Mouse (Mus musculus) spleen, adult 12 weeks (tissue): ENCODE measurements around the gene Gmip.

Experiments used
- DNase-seq: peaks from one replicate; pipeline ENCODE4 v3.0.0; 2022; ENCODE audit warnings: low spot score

Gene Gmip

DNA sequence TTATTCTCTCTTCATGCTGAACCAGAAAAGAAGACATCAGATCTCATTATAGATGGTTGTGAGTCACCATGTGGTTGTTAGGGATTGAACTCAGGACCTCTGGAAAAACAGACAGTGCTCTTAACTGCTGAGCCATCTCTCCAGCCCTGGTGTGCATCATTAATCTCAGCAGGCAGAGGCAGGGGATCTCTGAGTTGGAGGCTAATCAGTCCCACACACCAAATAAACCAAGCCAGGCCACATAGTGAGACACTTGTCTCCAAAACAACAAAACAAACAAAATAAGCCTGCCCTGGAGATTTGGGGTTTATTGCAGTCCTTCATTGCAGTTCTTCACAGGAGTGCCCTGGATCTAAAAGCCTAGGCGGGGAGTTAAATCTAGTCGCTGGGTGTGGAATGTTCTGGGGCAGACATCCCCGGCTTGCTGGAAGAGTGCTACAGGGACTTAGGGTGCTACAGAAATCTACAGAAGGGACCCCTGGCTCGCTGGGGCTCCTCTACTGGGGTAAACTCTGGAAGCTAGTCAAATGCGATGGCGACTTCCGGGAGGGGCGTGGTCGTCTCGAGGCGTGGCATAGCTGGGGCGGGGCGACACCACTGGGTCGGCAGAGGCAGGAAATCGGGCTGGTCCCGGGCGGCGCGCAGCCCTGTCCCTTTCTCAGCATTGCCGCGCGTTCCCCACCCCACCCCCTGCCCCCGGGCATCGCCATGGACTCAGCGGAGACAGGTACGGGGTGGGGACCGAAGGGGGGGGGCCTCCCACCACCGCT lies at the start of gene Gmip:
TSS of gene Gmip (plus strand) at position 586 of the 770 bp plus-strand sequence.
- DNase-seq = peak; percentile 80

DNA sequence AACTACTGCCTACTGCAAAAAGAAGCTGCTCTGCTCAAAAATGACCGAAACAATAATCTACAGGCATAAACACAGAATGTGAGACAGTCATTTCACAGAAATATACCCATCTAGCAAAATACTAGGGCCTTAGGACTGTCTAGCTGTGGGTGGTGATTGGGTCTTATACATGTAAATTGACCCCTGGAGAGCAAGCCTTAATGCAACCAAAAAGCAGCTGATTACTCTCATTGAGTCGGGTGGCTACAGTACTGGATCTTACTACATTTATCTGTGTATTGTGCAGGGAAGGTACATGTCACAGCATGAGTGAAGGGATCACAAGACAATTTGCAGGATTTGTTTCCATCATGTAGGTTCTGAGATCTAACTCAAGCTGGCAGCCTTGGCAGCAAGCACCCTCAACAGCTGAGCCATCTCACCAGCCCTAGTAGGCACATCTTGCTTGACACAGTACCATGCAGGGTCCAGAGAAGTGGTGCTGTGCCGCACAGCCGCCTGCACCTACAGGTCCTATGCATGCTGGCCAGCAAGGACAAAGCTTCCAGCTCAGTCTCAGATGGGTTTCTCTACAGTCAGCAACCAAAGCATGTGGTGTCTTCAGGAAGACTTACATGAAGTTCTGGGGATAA lies 46.5 kb upstream of the Gmip start:
- DNase-seq = no peak

DNA sequence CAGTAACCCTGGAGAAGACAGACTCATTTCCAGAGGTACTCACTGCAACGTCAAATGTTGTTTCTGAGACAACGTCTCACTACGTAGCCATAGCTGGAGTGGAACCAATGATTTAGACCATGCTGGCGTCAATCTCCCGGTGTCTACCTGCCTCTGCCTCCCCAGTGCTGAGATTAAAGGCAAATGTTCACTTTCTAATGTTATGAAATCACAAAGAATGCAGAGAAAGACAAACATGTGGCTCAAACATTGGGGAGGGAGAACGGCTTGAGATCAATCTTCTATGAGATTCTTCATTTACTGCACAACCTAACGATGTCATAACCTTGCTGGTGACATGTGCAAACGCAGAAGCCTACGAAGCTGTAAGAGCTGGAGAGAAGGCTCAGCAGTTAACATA lies 37.3 kb upstream of the Gmip start:
- DNase-seq = no peak

DNA sequence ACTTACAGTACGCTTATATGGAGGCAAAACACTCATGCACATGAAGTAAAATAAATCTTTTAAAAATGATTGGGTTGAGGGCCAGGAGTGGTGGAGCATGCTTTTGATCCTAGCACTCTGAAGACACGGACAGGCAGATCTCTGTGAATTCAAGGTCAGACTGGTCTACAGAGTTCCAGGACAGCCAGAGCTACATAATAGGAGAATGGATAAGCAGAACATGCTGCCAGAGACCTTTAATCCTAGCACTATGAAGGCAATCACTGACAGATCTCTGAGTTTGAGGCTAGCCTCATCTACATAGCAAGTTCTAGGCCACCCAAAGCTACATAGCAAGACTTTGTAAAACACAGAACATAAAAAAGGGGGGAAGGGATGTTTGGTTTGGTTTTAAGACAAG lies 36.4 kb upstream of the Gmip start:
- no peak for DNase-seq

DNA sequence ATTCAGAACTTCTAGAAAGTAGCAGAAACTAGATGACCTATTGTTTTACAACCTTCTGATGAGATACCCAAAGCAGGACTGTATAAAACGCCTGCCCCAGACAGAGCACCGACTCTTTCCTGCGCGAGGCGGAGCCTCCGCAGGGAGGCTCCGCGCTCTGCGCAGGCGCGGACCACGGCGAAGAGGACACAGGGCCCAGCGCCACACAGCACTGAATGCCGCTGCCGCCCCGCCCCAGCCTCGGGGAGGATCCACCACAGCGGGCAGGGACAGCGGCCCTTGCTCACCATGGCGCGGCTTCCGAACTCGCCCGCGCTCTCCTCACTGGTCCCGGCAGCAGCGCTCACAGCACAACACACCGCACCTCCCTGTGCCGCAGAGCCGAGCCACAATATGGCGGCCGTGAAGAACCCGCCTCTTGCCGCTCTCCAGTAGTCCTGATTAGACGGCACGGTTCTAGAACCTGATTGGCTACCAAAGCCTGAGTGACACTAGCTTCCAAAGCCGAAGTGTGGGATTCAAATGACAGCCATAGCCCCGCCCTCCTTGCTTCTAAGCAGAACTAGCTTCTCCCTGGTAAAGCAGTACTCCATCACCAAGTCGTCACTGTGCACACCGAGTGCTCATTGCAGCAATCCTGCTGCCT lies 33.9 kb upstream of the Gmip start, which contains the start of gene Gm20422:
TSS of gene Gm20422 (minus strand) at position 384 of the 646 bp plus-strand sequence.
- peak; percentile 88 for DNase-seq

DNA sequence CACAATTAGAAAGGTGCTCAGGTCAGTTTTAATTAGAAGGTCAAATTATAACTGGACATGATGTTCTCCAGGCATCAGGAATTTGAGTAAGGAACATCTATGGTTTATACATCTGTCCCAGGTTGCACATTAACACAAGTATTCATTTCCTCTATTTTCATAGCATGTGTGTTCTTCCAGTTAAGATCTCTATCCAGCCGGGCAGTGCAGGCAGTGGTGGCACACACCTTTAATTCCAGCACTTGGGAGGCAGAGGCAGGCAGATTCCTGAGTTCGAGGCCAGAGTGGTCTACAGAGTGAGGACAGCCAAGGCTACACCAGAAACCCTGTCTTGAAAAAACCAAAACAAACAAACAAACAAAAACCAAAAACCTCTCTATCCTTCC lies 33.3 kb upstream of the Gmip start:
- no peak for DNase-seq

DNA sequence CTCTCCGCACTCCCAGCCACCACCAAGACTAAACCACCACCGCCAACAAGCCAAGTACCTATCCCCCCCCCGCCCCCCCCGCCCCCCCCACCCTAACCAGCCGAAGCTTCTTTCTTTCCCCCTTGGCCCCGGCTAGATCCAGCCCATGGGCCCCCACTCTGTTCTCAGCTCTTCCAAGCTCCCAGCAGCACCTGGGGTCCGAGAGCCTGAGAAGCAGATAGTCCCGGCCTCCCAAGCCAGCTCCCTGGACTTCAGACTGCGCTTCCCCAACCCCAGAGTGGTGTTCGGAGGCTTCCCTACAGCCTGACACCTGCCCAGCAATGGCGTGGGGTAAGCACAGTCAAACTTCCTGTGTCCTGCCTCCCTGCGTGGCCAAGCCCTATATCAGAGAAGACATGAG lies 31.4 kb upstream of the Gmip start:
- no peak for DNase-seq

DNA sequence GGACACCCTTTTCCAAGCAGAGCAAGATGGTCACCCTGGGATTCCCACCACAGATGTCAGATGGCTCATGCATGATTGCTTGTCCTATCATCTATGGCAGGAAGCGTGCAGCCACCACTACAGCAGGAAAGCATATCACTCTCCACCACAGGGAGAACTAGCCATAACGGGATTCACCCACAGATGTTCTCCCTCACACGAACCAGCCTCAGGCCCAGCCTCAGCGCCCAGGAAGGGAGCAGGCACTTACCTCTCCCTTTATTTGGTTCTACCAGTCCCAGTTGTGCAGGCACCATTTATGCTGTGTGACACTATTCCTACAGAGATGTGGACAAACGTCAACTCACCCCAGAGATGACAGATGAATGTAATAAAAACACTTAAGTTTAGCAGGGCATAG lies 19.4 kb upstream of the Gmip start:
- no peak for DNase-seq

DNA sequence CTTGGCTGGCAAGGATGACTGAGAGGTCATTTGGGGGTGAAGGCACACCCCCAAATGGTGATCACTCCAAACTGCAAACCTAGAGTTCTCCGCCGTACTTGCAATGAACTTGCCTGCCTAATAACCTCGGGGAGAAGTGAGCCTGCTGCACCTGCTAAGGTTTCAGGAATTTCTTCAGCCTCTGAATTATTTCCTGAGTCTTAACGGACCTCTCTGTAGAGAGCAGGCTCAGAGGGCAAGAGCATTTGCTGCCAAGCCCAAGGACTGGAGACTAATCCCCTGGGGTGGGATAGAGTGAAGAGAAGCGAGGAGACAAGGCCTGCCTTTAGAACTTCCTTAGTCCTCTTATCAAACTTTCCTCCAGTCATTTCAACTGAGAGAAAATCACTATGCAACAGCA lies 18.7 kb upstream of the Gmip start:
- no peak for DNase-seq

DNA sequence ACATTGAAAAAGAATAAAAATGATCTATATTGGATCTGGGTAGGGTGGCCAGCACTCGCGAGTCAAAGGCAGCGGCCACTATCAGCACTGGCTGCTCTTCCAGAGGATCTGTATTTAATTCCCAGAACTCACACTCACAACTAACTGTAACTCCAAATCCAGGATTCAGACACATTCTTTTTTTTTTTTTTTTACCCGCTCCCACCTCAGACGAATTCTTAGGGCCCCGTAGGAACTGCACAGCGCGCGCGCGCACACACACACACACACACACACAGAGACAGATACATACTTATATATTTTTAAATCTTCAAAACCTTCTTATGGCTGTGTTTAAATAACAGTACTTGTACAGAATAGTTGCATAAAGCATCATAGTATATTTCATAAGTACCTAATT lies 18.1 kb upstream of the Gmip start:
- DNase-seq = no peak

DNA sequence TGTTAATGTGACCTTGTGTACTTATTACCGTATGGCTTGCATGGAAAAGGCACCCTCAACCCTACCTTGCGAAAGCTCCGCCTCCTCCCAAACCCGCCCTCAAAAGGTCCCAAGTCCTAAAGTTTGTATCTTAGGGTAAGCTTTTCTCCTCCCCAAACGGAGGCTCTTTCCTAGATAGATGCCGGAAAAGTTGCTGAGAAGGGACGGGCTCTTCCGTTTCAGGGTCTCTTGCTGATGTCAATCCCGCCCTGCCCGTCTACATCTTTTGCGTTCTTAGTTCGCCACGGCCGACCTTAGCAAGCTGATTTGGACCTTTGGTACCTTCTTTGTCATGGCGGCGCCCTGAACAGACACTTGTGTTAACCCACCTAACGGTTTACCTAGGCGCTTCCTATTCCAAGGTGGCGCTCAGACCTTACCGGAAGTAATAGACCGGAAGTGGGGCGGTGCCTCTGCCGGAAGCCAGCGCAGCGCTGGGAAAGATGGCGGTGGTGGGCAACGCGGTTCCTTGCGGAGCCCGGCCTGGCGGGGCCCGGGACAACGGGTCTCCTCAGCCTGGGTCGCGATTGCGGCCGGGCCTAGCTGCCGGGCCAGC lies 17.6 kb upstream of the Gmip start, which contains the start of the genes Atp13a1 and Zfp866:
TSS of gene Atp13a1 (plus strand) at position 391 of the 595 bp plus-strand sequence.
TSS of gene Zfp866 (minus strand) at position 406 of the 595 bp plus-strand sequence.
- DNase-seq = peak; percentile 82

DNA sequence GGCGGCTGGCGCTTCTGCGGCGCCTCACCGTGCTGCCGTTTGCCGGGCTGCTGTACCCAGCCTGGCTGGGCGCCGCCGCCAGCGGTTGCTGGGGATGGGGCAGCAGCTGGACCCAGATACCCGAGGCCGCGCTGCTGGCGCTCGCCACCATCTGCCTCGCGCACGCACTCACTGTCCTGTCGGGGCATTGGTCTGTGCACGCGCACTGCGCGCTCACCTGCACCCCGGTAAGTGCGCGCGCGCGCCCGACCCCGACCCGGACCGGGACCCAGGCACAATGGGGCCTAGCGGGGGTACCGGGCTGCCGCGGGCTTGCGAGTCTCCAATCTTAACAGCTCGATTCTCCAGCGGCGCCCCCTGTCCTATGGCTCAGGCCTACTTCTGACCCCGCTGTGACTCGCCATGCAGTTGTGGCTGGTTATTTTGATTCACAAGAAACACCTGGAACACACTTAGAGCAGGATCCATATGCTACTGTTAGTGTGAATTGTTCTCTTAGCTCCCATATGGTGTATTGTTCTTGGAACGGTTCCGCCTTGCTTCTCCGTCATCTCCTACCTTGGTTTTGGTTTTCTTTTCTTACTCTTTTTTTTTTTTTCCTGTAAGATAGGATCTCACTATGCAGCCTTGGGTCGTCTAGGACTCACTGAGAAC lies 16.9 kb upstream of the Gmip start:
- DNase-seq = no peak

DNA sequence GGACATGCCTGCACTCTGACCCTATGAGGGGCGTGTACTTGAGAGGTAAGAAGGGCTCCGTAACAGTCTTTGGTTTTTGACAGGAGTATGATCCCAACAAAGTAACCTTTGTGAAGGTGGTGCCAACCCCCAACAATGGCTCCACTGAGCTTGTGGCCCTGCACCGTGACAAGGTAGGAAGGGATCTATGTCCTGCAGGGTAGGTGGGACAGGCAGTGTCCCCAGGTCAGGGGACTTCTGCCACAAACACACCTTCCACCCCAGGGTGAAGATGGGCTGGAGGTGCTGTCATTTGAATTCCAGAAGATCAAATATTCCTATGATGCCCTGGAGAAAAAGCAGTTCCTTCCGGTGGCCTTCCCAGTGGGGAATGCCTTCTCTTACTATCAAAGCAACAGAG lies 14.8 kb upstream of the Gmip start:
- DNase-seq = no peak

DNA sequence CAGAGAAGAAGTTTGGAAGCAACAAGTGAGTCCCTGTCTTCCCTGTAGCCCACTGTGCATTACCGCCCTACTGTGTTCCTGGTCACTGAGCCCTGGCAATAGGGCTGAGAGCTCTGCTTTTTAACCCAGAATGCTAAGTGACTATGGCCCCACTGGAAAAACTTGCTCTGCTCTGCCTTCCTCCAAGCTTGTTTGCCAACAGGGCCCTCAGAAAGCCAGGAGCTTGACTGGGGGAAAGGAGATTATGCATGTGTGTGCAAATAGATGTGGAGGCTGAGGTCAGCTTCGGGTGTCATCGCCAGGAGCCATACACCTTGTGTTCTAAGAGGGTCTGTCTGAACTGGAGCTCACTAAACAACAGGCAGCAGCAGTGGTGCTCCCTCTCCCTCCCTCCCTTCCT lies 14.4 kb upstream of the Gmip start:
- DNase-seq = no peak

DNA sequence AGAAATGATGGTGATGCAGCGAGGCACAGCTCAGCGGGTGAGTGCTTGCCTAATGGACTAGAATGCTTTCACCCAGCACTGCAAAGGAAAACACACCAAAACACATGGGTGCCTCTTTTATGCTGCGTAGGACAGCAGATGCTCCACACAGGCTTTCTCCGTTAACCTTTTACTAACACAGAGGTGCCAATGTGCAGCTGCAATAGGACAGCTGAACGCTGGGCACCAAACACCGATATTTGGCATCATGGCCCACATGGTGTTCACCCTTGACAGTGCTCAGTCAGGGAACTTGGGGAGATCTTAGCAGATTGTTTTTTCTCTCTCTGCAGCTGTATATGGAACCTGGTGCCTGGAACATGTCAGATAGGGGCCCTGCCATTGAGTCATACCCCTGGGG lies 13.6 kb upstream of the Gmip start:
- no peak for DNase-seq

DNA sequence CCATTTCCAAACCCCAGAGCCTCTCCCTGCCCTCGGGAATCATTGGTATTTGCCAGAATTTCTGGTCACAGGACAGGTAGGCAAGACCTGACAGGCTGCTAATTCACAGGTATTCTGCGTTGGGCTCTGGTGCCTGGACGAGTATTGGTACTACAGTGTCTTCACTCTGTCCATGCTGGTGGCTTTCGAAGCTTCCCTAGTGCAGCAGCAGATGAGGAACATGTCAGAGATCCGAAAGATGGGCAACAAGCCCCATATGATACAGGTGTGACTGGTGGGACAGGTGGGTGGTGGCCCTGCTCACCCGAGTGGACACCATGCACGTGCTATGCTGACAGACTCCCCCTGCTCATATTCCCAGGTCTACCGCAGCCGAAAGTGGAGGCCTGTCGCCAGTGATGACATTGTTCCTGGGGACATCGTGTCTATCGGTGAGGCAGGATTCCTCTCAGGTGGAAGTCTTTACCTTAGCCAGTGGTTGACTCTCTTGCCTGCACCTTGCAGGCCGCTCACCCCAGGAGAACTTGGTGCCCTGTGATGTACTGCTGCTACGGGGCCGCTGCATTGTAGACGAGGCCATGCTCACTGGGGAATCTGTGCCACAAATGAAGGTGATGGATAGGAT lies 11.6 kb upstream of the Gmip start:
- no peak for DNase-seq

DNA sequence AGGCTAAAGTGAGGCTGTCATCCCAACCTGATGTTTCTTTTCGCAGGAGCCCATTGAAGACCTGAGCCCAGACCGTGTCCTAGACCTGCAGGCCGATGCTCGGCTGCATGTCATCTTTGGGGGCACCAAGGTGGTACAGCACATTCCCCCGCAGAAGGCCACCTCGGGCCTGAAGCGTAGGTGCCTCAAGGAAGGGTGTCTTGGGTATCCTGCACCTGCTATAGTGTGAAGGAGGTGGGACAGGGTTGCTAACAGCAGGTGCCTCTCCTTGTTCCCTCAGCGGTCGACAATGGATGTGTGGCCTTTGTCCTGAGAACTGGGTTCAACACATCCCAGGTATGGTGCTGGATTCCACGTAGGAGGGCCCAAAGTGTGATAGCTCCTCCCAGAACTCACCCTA lies 10.8 kb upstream of the Gmip start:
- no peak for DNase-seq

DNA sequence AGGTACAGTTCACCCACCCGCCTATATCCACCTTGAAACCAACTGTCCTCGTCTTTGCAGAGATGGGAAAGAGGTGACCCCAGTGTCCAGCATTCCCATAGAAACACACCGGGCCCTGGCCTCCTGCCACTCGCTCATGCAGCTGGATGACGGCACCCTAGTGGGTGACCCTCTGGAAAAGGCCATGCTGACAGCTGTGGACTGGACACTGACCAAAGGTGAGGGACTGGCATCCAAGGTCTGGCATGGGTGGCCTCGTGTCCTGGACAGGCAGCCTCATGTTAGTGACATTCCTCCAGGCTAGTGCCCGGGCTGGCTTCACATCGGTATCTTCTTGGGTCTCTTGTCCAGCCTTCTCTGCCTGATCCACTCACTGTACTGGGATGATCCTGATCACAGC lies 9.2 kb upstream of the Gmip start:
- DNase-seq = no peak

DNA sequence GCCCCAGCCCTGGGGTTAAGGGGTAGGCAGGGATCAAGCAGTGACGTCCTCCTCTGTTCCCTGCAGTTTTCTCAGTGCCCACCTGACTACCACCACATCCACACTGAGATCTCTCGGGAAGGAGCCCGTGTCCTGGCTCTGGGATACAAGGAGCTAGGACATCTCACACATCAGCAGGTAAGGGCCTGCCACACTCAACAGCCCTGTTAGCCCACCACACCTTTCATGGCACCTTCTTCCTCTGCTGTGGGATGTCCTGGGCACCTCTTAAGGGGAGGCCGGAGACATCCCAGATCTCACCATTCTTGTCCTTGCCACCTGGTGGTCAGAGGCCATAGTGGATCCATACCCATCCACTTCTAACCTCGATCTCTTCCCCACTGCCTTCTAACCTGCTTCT lies 8.5 kb upstream of the Gmip start:
- DNase-seq = no peak

DNA sequence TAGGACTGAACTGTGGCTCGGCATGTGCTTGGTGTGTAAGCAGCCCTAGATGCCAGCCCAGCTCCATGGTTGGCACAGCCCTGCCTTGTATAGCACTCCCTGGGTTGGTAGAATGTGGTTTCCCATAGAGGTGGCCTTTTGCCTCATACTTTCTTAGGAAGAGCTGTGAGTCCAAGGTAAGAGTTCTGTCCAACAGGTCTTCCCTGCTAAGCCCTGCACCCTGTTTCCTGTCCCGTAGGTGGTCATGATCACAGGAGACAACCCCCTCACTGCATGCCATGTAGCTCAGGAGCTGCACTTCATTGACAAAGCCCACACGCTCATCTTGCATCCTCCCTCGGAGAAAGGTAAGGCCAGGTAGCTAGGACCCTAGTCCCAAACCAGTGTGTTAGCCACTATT lies 6.7 kb upstream of the Gmip start:
- DNase-seq = no peak

DNA sequence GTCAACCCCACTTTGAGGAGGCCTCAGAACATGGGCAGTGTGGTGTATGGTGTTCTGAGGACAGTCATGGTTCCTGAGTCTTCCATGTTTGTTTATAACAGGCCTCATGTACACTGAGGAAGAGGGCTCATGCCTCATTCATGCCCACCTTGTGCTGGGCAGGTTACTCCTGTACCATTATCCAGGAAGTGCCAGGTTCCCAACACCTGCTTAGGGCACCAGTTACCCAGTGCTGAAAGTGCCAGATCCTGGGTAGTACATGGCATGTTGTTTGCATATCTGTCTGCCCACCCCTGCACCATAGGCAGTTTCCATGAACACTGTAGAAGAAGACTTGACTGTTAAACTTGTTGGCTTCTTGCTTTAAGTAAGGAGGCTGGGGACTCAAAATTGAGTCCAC lies 6.3 kb upstream of the Gmip start:
- DNase-seq = no peak

DNA sequence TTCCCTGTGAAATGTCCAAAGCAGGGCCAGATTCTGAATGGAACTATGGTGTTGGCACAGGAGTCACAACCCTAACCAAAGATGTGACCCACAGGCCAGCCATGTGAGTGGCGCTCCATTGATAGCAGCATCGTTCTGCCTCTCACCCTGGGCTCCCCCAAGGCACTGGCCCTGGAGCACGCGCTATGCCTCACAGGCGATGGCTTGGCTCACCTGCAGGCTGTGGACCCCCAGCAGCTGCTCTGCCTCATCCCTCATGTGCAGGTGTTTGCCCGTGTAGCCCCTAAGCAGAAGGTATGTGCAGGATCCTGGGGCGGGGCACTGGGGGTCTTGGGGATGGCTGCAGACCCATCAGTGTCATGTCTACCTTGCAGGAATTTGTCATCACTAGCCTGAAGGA lies 5.1 kb upstream of the Gmip start:
- no peak for DNase-seq
